Mouse (Mus musculus): ENCODE data around the gene Insm1. TPM values are rescaled to one million over a fixed set of nuclear protein-coding genes. Genes with fewer than 3 reads are reported as not detected.
A peak's percentile ranks its signal among the peaks of the same experiment; 100 is the strongest.

Gene Insm1
- polyA plus RNA-seq, 1 experiment from 2014 or later, result not detected

DNA sequence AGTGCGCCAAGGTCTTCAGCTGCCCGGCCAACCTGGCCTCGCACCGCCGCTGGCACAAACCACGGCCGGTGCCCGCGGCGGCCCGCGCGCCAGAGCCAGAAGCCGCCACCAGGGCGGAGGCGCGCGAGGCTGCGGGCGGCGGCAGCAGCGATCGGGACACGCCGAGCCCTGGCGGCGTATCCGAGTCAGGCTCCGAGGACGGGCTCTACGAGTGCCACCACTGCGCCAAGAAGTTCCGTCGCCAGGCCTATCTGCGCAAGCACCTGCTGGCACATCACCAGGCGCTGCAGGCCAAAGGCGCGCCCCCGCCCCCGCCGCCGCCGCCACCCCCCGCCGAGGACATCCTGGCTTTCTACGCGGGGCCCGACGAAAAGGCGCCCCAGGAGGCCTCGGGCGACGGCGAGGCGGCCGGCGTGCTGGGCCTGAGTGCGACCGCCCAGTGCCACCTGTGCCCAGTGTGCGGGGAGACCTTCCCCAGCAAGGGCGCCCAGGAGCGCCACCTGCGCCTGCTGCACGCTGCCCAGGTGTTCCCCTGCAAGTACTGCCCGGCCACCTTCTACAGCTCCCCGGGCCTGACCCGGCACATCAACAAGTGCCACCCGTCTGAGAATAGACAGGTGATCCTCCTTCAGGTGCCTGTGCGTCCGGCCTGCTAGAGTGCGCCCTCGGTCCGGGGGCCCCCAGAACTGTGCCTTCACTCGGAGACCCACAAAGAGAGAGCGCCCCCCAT, 1.6 kb downstream of the Insm1 start:
- WGBS, result 1% methylated on average over 67 of the region's 75 CpGs
- no peak overlapping the region for H3K27ac ChIP-seq (ENCODE audit: low read length)
- ATAC-seq (ENCODE audit: low read depth), result no peak
- peaks cover 91% of the 10 kb centered on the region for H3K27me3 ChIP-seq (ENCODE audit: control insufficient read depth, insufficient read depth, low read depth, low read length)
- no peak overlapping the region for H3K9ac ChIP-seq (ENCODE audit: low read length)
- H3K9me3 ChIP-seq (ENCODE audit: control insufficient read depth, low read length), result no peaks in the 10 kb centered on the region
- H3K4me2 ChIP-seq (ENCODE audit: low read depth, low read length), result peak overlapping the region; percentile 95
- H3K4me3 ChIP-seq (ENCODE audit: low read length), result peak overlapping the region; percentile 55
- peaks cover 29% of the 10 kb centered on the region for H3K4me1 ChIP-seq (replicated peaks; ENCODE audit: control insufficient read depth, insufficient read depth, low read length)
- no peaks in the 10 kb centered on the region for H3K36me3 ChIP-seq (ENCODE audit: control insufficient read depth, insufficient read depth, low read length)

DNA sequence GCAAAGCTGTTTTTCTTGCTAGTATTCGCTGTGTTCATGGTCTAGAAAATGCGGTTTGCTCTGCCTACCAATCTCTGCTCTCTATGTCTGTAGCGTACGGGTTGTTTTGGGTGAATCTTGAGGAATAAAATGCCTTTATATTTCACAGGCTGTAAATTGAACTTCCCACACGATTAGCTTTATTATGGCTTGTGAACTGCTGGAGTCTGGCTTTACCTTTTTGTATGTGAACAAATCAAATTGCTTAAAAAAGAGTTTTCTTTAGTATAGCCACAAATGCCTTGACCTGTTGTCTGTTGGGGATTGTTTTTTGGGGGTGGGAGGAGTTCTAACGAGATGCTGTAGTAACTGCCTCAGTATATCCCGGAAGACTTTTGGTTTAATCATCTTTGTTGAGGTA, 2.4 kb downstream of the Insm1 start:
- no peak overlapping the region for H3K4me3 ChIP-seq (ENCODE audit: low read length)
- 17% methylated on average over 7 of the region's 7 CpGs for WGBS
- peaks cover 27% of the 10 kb centered on the region for H3K4me1 ChIP-seq (replicated peaks; ENCODE audit: control insufficient read depth, insufficient read depth, low read length)
- no peak for ATAC-seq (ENCODE audit: low read depth)
- no peak overlapping the region for H3K9ac ChIP-seq (ENCODE audit: low read length)
- H3K36me3 ChIP-seq (ENCODE audit: control insufficient read depth, insufficient read depth, low read length), result no peaks in the 10 kb centered on the region
- H3K27me3 ChIP-seq (ENCODE audit: control insufficient read depth, insufficient read depth, low read depth, low read length), result peaks cover 86% of the 10 kb centered on the region
- H3K4me2 ChIP-seq (ENCODE audit: low read depth, low read length), result no peak overlapping the region
- H3K27ac ChIP-seq (ENCODE audit: low read length), result no peak overlapping the region
- H3K9me3 ChIP-seq (ENCODE audit: control insufficient read depth, low read length), result no peaks in the 10 kb centered on the region

DNA sequence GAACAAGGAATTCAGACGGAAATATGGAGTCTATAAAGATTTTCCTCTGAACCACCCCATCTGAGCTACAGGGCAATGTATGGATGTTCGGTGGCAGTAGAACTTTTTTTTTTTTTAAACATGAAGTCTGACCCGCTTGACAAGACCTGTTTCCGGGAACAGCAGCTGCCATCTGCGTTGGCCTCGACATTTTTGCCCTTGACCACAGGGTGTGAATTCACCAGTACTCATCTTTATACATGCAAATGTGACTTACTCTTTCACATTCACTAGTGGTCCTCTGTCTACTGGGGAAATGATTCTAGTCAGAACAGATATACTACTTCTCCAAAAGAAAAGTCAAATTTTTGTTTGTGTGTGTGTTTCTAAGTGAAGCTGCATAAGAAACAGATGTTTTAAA, 4.1 kb downstream of the Insm1 start:
- H3K36me3 ChIP-seq (ENCODE audit: control insufficient read depth, insufficient read depth, low read length), result no peaks in the 10 kb centered on the region
- WGBS, result 20% methylated on average over 6 of the region's 6 CpGs

DNA sequence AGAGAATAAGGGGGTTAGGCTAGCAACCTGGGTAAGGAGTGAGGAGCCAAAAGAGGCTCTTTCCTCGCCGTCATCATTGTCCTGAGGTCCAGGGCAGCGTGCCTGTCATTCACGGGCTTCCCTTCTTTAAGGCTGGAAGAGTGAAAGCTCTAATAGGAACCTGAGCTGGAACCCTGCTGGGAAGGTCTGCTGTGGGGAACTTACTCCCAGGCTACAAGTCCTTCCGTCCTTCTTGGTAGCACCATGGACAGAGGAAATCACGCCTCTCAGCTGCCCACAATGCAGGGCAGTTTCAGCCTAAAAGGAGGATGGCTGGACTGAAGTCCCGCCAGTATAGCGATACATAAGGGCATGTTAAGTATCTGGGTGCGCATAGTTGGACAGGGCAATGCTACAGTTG, 4.8 kb downstream of the Insm1 start:
- WGBS, result 2% methylated on average over 9 of the region's 9 CpGs
- peaks cover 19% of the 10 kb centered on the region for H3K4me1 ChIP-seq (replicated peaks; ENCODE audit: control insufficient read depth, insufficient read depth, low read length)
- no peak overlapping the region for H3K27ac ChIP-seq (ENCODE audit: low read length)
- H3K9me3 ChIP-seq (ENCODE audit: control insufficient read depth, low read length), result no peaks in the 10 kb centered on the region
- H3K36me3 ChIP-seq (ENCODE audit: control insufficient read depth, insufficient read depth, low read length), result no peaks in the 10 kb centered on the region
- H3K4me3 ChIP-seq (ENCODE audit: low read length), result no peak overlapping the region
- H3K4me2 ChIP-seq (ENCODE audit: low read depth, low read length), result no peak overlapping the region
- H3K27me3 ChIP-seq (ENCODE audit: control insufficient read depth, insufficient read depth, low read depth, low read length), result peaks cover 67% of the 10 kb centered on the region
- ATAC-seq (ENCODE audit: low read depth), result peak; percentile 68
- H3K9ac ChIP-seq (ENCODE audit: low read length), result no peak overlapping the region

More for the DNA sequence above, 4.1 kb downstream of the Insm1 start:
- peaks cover 73% of the 10 kb centered on the region for H3K27me3 ChIP-seq (ENCODE audit: control insufficient read depth, insufficient read depth, low read depth, low read length)
- H3K4me2 ChIP-seq (ENCODE audit: low read depth, low read length), result no peak overlapping the region
- H3K27ac ChIP-seq (ENCODE audit: low read length), result no peak overlapping the region
- no peak overlapping the region for H3K9ac ChIP-seq (ENCODE audit: low read length)
- H3K9me3 ChIP-seq (ENCODE audit: control insufficient read depth, low read length), result no peaks in the 10 kb centered on the region
- ATAC-seq (ENCODE audit: low read depth), result no peak
- no peak overlapping the region for H3K4me3 ChIP-seq (ENCODE audit: low read length)
- peaks cover 26% of the 10 kb centered on the region for H3K4me1 ChIP-seq (replicated peaks; ENCODE audit: control insufficient read depth, insufficient read depth, low read length)

DNA sequence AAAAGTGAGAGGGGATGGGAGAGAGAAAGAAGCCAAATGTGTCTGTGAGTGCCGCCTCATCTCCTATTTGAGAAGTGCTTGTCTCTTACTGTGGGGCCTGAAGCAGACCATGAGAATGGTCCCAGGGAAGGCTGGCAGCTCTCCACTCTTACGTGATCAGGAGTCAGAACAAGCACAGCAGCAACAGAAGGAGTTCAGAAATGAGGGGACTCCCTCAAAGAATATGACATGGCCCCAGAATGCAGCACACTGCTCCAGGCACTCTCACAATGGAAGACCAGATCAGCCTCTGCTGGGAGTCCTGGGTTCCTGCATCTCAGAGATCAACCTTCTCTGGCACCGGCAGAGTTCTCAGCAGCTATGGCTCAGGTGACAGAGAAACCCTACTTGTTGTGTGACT, 5.9 kb downstream of the Insm1 start:
- WGBS, result 40% methylated on average over 3 of the region's 3 CpGs
- Histone ChIP-seq H3K4me2 (ENCODE audit: low read depth, low read length) (no peak overlapping the region), H3K27me3 (ENCODE audit: control insufficient read depth, insufficient read depth, low read depth, low read length) (peaks cover 55% of the 10 kb centered on the region), H3K4me1 (replicated peaks; ENCODE audit: control insufficient read depth, insufficient read depth, low read length) (peaks cover 7% of the 10 kb centered on the region), H3K9ac (ENCODE audit: low read length) (no peak overlapping the region), H3K4me3 (ENCODE audit: low read length) (no peak overlapping the region), H3K36me3 (ENCODE audit: control insufficient read depth, insufficient read depth, low read length) (no peaks in the 10 kb centered on the region), H3K9me3 (ENCODE audit: control insufficient read depth, low read length) (no peaks in the 10 kb centered on the region), H3K27ac (ENCODE audit: low read length) (no peak overlapping the region)
- ATAC-seq (ENCODE audit: low read depth), result no peak

DNA sequence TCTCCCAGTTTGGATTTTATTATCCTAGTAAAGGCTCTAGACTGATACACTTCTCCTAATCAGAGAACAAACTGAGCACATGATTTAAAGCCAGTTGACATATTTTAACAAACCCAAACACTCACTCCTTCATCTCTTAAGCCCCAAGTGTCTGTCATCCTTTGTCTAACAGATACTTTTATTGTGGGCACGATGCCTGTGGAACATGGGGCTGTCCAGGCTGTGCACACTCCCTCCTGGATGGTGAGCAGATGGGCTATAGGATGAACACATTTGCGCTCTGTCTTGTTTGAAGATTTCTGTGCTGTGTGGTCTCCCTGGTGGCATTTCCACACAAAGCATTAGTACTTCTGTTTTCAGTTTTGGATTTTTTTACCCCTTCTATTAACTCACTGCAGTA, 6.7 kb downstream of the Insm1 start:
- WGBS, result 70% methylated on average over 2 of the region's 2 CpGs
- no peak for ATAC-seq (ENCODE audit: low read depth)

DNA sequence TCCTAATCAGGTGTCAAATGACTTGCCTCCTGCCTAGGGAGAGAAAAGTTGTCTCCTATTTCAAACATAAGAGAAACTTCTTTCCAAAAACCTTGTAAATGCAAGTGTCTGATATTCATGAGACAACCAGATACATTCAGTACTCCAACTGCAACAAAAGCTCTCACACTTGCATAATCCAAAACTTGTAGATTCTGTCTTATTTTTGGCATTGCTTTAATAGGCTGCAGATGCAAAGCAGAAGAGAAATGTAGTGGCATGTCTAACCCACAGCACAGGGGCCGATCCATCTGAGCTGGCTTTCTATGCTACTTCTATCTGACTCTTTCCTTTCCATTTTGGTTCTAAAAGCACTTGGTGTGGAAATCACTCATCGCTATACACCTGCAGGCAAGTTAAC, 9.8 kb downstream of the Insm1 start:
- H3K9me3 ChIP-seq (ENCODE audit: control insufficient read depth, low read length), result no peaks in the 10 kb centered on the region
- 81% methylated on average over 2 of the region's 2 CpGs for WGBS

More for the DNA sequence above, 6.7 kb downstream of the Insm1 start:
- Histone ChIP-seq H3K9ac (ENCODE audit: low read length) (no peak overlapping the region), H3K9me3 (ENCODE audit: control insufficient read depth, low read length) (no peaks in the 10 kb centered on the region), H3K27ac (ENCODE audit: low read length) (no peak overlapping the region), H3K27me3 (ENCODE audit: control insufficient read depth, insufficient read depth, low read depth, low read length) (peaks cover 47% of the 10 kb centered on the region), H3K4me1 (replicated peaks; ENCODE audit: control insufficient read depth, insufficient read depth, low read length) (no peaks in the 10 kb centered on the region), H3K36me3 (ENCODE audit: control insufficient read depth, insufficient read depth, low read length) (no peaks in the 10 kb centered on the region), H3K4me2 (ENCODE audit: low read depth, low read length) (no peak overlapping the region), H3K4me3 (ENCODE audit: low read length) (no peak overlapping the region)

DNA sequence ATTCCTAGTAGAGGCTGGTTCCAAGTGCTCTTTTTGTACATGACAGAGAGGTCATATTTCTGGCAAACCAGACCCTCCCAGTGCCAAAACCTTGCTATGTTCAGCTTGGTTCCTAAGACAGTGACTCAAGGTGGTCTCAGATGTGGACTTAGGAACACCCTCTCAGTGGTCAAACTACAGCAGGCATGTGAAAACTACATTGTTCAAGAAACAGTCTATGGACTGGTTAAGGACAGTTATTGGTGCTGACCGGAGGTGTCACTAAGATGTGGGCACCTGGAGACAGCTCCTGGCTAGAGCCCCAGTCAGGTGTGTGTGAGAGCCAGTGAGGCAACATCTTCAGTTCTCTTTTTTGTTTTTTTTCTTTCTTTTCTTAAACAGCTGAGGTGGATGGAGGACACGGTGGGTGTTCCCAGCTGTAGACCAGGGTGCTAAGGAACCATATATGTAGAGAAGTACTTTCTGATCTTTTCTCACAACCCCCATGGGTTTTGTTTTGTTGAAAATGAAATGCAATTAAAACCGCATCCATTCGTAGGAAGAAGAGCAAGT, 17.6 kb downstream of the Insm1 start:
- no peaks in the 10 kb centered on the region for H3K9me3 ChIP-seq (ENCODE audit: control insufficient read depth, low read length)
- H3K27me3 ChIP-seq (ENCODE audit: control insufficient read depth, insufficient read depth, low read depth, low read length), result no peaks in the 10 kb centered on the region
- no peak overlapping the region for H3K4me3 ChIP-seq (ENCODE audit: low read length)
- no peaks in the 10 kb centered on the region for H3K36me3 ChIP-seq (ENCODE audit: control insufficient read depth, insufficient read depth, low read length)
- H3K4me1 ChIP-seq (replicated peaks; ENCODE audit: control insufficient read depth, insufficient read depth, low read length), result no peaks in the 10 kb centered on the region
- no peak overlapping the region for H3K4me2 ChIP-seq (ENCODE audit: low read depth, low read length)
- no peak overlapping the region for H3K9ac ChIP-seq (ENCODE audit: low read length)
- 88% methylated on average over 4 of the region's 4 CpGs for WGBS
- no peak overlapping the region for H3K27ac ChIP-seq (ENCODE audit: low read length)
- ATAC-seq (ENCODE audit: low read depth), result no peak

More for the DNA sequence above, 9.8 kb downstream of the Insm1 start:
- H3K4me2 ChIP-seq (ENCODE audit: low read depth, low read length), result no peak overlapping the region
- no peak overlapping the region for H3K4me3 ChIP-seq (ENCODE audit: low read length)
- no peaks in the 10 kb centered on the region for H3K4me1 ChIP-seq (replicated peaks; ENCODE audit: control insufficient read depth, insufficient read depth, low read length)
- no peaks in the 10 kb centered on the region for H3K36me3 ChIP-seq (ENCODE audit: control insufficient read depth, insufficient read depth, low read length)
- no peak overlapping the region for H3K27ac ChIP-seq (ENCODE audit: low read length)
- no peak overlapping the region for H3K9ac ChIP-seq (ENCODE audit: low read length)
- peaks cover 18% of the 10 kb centered on the region for H3K27me3 ChIP-seq (ENCODE audit: control insufficient read depth, insufficient read depth, low read depth, low read length)
- no peak for ATAC-seq (ENCODE audit: low read depth)

DNA sequence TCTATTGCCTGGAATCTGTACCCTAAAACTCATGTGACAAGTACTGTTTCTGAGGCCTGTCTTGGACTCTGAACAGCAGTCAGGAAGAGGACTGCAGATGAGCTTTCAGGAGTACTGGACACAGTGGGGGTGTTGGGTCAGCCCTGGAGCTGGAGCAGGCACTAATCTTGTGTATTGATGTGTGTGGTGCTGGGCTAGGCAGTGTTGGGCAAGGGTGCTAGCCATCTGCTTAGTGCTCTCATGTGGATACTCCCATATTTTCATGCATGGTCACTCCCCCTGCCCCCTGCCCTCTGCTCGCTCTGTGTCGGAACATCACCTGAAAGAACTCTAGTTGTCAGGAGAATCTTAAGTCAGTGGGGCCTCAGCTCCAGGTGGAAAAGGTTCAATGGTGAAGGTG, 22.3 kb downstream of the Insm1 start:
- Histone ChIP-seq H3K27me3 (ENCODE audit: control insufficient read depth, insufficient read depth, low read depth, low read length) (no peaks in the 10 kb centered on the region), H3K4me3 (ENCODE audit: low read length) (no peak overlapping the region), H3K36me3 (ENCODE audit: control insufficient read depth, insufficient read depth, low read length) (no peaks in the 10 kb centered on the region), H3K4me2 (ENCODE audit: low read depth, low read length) (no peak overlapping the region), H3K4me1 (replicated peaks; ENCODE audit: control insufficient read depth, insufficient read depth, low read length) (no peaks in the 10 kb centered on the region), H3K27ac (ENCODE audit: low read length) (no peak overlapping the region), H3K9ac (ENCODE audit: low read length) (no peak overlapping the region), H3K9me3 (ENCODE audit: control insufficient read depth, low read length) (no peaks in the 10 kb centered on the region)
- ATAC-seq (ENCODE audit: low read depth), result no peak
- 91% methylated on average over 2 of the region's 2 CpGs for WGBS
